Mouse (Mus musculus) forebrain, embryonic 10.5 days (tissue): ENCODE data around the gene Psmd6. TPM values are rescaled to one million over a fixed set of nuclear protein-coding genes. Genes with fewer than 3 reads are reported as not detected.
A peak's percentile ranks its signal among the peaks of the same experiment; 100 is the strongest.

ENCODE experiments used
- DNase-seq: peaks from one replicate; pipeline ENCODE4 v3.0.0-alpha.2; 2017; ENCODE audit warnings: low spot score; ENCODE audit errors: extremely low spot score
- H3K27ac ChIP-seq: fragments of 300-500 bp; sonication (generic); 2 replicates; pipeline ENCODE4 v1.5.1; 2016; ENCODE audit warnings: mild to moderate bottlenecking
- H3K27me3 ChIP-seq: fragments of 300-500 bp; sonication (generic); 2 replicates; pipeline ENCODE4 v1.6.1; 2016; ENCODE audit warnings: mild to moderate bottlenecking; ENCODE audit not compliant: poor library complexity, severe bottlenecking
- H3K36me3 ChIP-seq: fragments of 300-500 bp; sonication (generic); replicated peaks from 2 replicates; pipeline ENCODE4 v1.6.1; 2016; ENCODE audit warnings: mild to moderate bottlenecking, moderate library complexity
- H3K4me1 ChIP-seq: fragments of 300-500 bp; sonication (generic); 2 replicates; pipeline ENCODE4 v1.6.1; 2016
- H3K4me3 ChIP-seq: fragments of 300-500 bp; sonication (generic); 2 replicates; pipeline ENCODE4 v1.5.1; 2016; ENCODE audit warnings: mild to moderate bottlenecking, moderate library complexity
- H3K9me3 ChIP-seq: fragments of 300-500 bp; sonication (generic); 2 replicates; pipeline ENCODE4 v1.6.1; 2016; ENCODE audit warnings: mild to moderate bottlenecking, moderate library complexity
- WGBS: fragments of 180-500 bp; shearing (Covaris S2); methylation state at CpG from one replicate; pipeline ENCODE4 v1.1.7; 2016; 5-methylcytosine and 5-hydroxymethylcytosine counted together
- polyA plus RNA-seq: library from polyadenylated mRNA; unstranded; fragments of >200 nt; fragmentation: Nextera tagmentation; extraction: Ambion mirVana; gene quantifications from 2 replicates; pipeline ENCODE4 v1.2.1, GENCODE M21; 2016

The Psmd6 gene
- polyA plus RNA-seq, 1 experiment from 2014 or later: 294 TPM

- Histone ChIP-seq H3K27me3 (no peaks in the 10 kb centered on the region), H3K4me1 (no peaks in the 10 kb centered on the region), H3K4me3 (no peak overlapping the region), H3K36me3 (peaks cover 13% of the 10 kb centered on the region), H3K27ac (no peak overlapping the region), H3K9me3 (no peaks in the 10 kb centered on the region)
- DNase-seq: no peak
- 93% methylated on average over 6 of the region's 6 CpGs for WGBS
Measured at GRCm38 (mm10) chr14:14080604-14081194, 40.1 kb downstream of the Psmd6 start.

- no peaks in the 10 kb centered on the region for H3K27me3 ChIP-seq
- H3K4me3 ChIP-seq: no peak overlapping the region
- peaks cover 67% of the 10 kb centered on the region for H3K4me1 ChIP-seq
- no peak for DNase-seq
- H3K27ac ChIP-seq: peak overlapping the region; percentile 89
- H3K9me3 ChIP-seq: no peaks in the 10 kb centered on the region
- 67% methylated on average over 4 of the region's 4 CpGs for WGBS
- H3K36me3 ChIP-seq: peaks cover 13% of the 10 kb centered on the region
Measured at GRCm38 (mm10) chr14:14071456-14071855, 49.3 kb downstream of the Psmd6 start.

- 9% methylated on average over 6 of the region's 6 CpGs for whole genome bisulfite sequencing
- peak; percentile 54 for DNase-seq
- Histone ChIP-seq H3K27ac (peak overlapping the region; percentile 89), H3K27me3 (no peaks in the 10 kb centered on the region), H3K9me3 (no peaks in the 10 kb centered on the region), H3K4me3 (peak overlapping the region; percentile 19; the same call in 1 of the 2 replicates), H3K4me1 (peaks cover 74% of the 10 kb centered on the region), H3K36me3 (peaks cover 13% of the 10 kb centered on the region)
Measured at GRCm38 (mm10) chr14:14070541-14071315, 50.1 kb downstream of the Psmd6 start.

GRCm38 (mm10) chr14:14068553-14068952, 52.2 kb downstream of the Psmd6 start:
- H3K27ac ChIP-seq: peak overlapping the region; percentile 88
- H3K4me3 ChIP-seq: peak overlapping the region; percentile 39; the same call in 1 of the 2 replicates
- DNase-seq: no peak
- H3K4me1 ChIP-seq: peaks cover 96% of the 10 kb centered on the region
- WGBS: 30% methylated on average over 3 of the region's 3 CpGs
- no peaks in the 10 kb centered on the region; the same call in 1 of the 2 replicates for H3K36me3 ChIP-seq
- no peaks in the 10 kb centered on the region for H3K27me3 ChIP-seq
- no peaks in the 10 kb centered on the region for H3K9me3 ChIP-seq

- 9% methylated on average over 10 of the region's 10 CpGs for WGBS
- Histone ChIP-seq H3K4me1 (peaks cover 100% of the 10 kb centered on the region), H3K27me3 (no peaks in the 10 kb centered on the region), H3K4me3 (peak overlapping the region; percentile 39), H3K9me3 (no peaks in the 10 kb centered on the region), H3K36me3 (no peaks in the 10 kb centered on the region; the same call in 1 of the 2 replicates), H3K27ac (peak overlapping the region; percentile 88)
- DNase-seq: peak; percentile 37
Measured at GRCm38 (mm10) chr14:14067648-14068472, 52.9 kb downstream of the Psmd6 start.

- Histone ChIP-seq H3K9me3 (no peaks in the 10 kb centered on the region), H3K4me1 (peaks cover 90% of the 10 kb centered on the region), H3K4me3 (no peak overlapping the region), H3K27me3 (no peaks in the 10 kb centered on the region), H3K27ac (peak overlapping the region; percentile 86), H3K36me3 (peaks cover 3% of the 10 kb centered on the region)
- WGBS: 74% methylated on average over 6 of the region's 6 CpGs
- DNase-seq: no peak
Measured at GRCm38 (mm10) chr14:14066241-14066640, 54.5 kb downstream of the Psmd6 start.

GRCm38 (mm10) chr14:14065142-14065498, 55.7 kb downstream of the Psmd6 start:
- peaks cover 3% of the 10 kb centered on the region for H3K36me3 ChIP-seq
- H3K27me3 ChIP-seq: no peaks in the 10 kb centered on the region
- peaks cover 78% of the 10 kb centered on the region for H3K4me1 ChIP-seq
- H3K9me3 ChIP-seq: no peaks in the 10 kb centered on the region
- no peak overlapping the region; the same call in 1 of the 2 replicates for H3K4me3 ChIP-seq
- peak overlapping the region; percentile 86 for H3K27ac ChIP-seq
- peak; percentile 34 for DNase-seq
- 31% methylated on average over 4 of the region's 4 CpGs for WGBS

- H3K4me1 ChIP-seq: peaks cover 73% of the 10 kb centered on the region
- WGBS: 8% methylated on average over 5 of the region's 5 CpGs
- H3K36me3 ChIP-seq: peaks cover 7% of the 10 kb centered on the region
- DNase-seq: peak; percentile 60
- H3K27me3 ChIP-seq: no peaks in the 10 kb centered on the region
- no peak overlapping the region; the same call in 1 of the 2 replicates for H3K4me3 ChIP-seq
- H3K9me3 ChIP-seq: no peaks in the 10 kb centered on the region
- peak overlapping the region; percentile 86 for H3K27ac ChIP-seq
Measured at GRCm38 (mm10) chr14:14064486-14065141, 56.2 kb downstream of the Psmd6 start.

GRCm38 (mm10) chr14:14063382-14063781, 57.4 kb downstream of the Psmd6 start:
- 39% methylated on average over 5 of the region's 5 CpGs for WGBS

GRCm38 (mm10) chr14:14062531-14063245, 58.1 kb downstream of the Psmd6 start:
- 67% methylated on average over 11 of the region's 11 CpGs for WGBS
- no peak overlapping the region for H3K4me3 ChIP-seq
- H3K27ac ChIP-seq: peak overlapping the region; percentile 86
- peaks cover 4% of the 10 kb centered on the region for H3K9me3 ChIP-seq
- H3K36me3 ChIP-seq: peaks cover 24% of the 10 kb centered on the region
- no peak for DNase-seq
- H3K27me3 ChIP-seq: no peaks in the 10 kb centered on the region
- H3K4me1 ChIP-seq: peaks cover 54% of the 10 kb centered on the region

More at GRCm38 (mm10) chr14:14063382-14063781, 57.4 kb downstream of the Psmd6 start:
- Histone ChIP-seq H3K27ac (peak overlapping the region; percentile 86), H3K4me1 (peaks cover 61% of the 10 kb centered on the region), H3K9me3 (peaks cover under 1% of the 10 kb centered on the region; the same call in 1 of the 2 replicates), H3K36me3 (peaks cover 19% of the 10 kb centered on the region), H3K4me3 (no peak overlapping the region), H3K27me3 (no peaks in the 10 kb centered on the region)
- DNase-seq: peak; percentile 27
